Mouse (Mus musculus) liver, postnatal 0 days (tissue): ENCODE data around the gene Styx.

ENCODE experiments used
- CTCF ChIP-seq: sonication (generic); IDR thresholded peaks from 2 replicates; pipeline ENCODE4 v1.5.1; 2016; ENCODE audit warnings: antibody characterized with exemption, low read depth
- EP300 ChIP-seq: IDR thresholded peaks from 2 replicates; pipeline ENCODE4 v1.6.1; 2016; ENCODE audit warnings: antibody characterized with exemption, low read depth, mild to moderate bottlenecking

DNA sequence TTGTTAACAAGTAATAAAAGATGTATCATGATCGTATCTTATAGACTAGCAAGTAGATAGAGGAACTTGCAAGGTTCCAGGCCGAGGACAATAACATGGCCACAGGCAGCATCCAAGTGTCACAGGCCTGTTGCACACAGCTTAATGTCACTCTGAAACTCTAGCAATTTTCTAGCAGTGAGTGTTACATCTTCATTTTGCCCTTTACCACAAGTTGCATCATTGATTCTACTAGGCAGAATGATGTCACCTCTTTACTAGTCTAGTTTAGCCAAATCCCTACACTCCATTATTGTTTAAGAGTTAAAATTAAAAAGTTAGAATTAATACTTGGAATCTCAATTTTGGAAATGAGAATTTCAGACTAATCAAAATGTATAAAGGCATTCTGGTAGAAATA, 34.7 kb downstream of the Styx start:
- TF ChIP-seq CTCF, result no peak
- no peak for TF ChIP-seq EP300
